Mouse (Mus musculus) liver, embryonic 14.5 days (tissue): Measurements from ENCODE around the gene Mlip.

Source experiments
- CTCF ChIP-seq: IDR thresholded peaks from 2 replicates; pipeline ENCODE4 v1.5.1; 2016; ENCODE audit warnings: antibody characterized with exemption, low read depth, control low read depth
- EP300 ChIP-seq: IDR thresholded peaks from 2 replicates; pipeline ENCODE4 v1.6.1; 2016; ENCODE audit warnings: antibody characterized with exemption, low read depth

DNA sequence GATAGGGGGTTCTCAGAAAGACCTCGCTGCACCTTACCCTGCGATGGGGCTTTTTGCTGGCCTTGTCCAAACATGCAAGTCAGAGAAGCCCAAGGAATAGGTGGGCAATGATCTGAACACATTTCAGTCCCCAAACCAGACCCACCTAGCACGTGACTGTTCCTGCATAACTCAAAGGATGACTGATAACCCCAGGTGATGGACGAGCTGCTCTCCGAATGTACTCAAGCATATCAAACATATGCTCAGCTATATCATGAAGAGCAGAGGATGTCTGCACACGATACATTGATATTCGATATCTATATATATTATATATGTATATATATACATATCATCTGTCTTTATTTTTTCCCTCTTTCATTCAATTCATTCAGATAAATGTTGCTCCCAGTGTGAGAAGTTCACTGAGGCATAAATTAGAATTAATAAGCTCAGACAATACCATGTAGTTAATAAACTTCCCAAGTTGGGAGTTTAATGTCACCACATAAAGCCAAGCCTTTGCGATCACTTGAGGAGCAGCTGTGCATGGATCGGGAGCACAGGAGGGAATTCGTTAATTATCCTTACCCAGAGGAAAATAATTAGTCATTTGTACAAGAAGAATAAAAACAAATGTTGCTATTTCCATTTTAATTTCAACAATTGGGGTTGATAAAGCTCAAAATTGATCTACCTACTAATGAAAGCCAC is 6.7 kb upstream of the Mlip start:
- TF ChIP-seq CTCF (no peak), EP300 (no peak)
